Mouse (Mus musculus): Measurements from ENCODE around the gene Pdgfb.

Gene Pdgfb

GRCm38 (mm10) chr15:80014321-80015210 lies at the start of gene Pdgfb:
Pdgfb (minus strand) TSS chr15:80014977.
- no peak for DNase-seq (ENCODE audit: low read depth, low spot score)

- no peak for DNase-seq (ENCODE audit: low read depth, low spot score)
Measured at GRCm38 (mm10) chr15:80062821-80063220, 48.0 kb upstream of the Pdgfb start.

- no peak for DNase-seq (ENCODE audit: low read depth, low spot score)
Measured at GRCm38 (mm10) chr15:80062339-80062738, 47.6 kb upstream of the Pdgfb start.

GRCm38 (mm10) chr15:80061071-80061550 lies 46.3 kb upstream of the Pdgfb start:
- no peak for DNase-seq (ENCODE audit: low read depth, low spot score)

- DNase-seq (ENCODE audit: low read depth, low spot score): no peak
Measured at GRCm38 (mm10) chr15:80060356-80061070, 45.7 kb upstream of the Pdgfb start.

GRCm38 (mm10) chr15:80059606-80060005 lies 44.8 kb upstream of the Pdgfb start:
- DNase-seq (ENCODE audit: low read depth, low spot score): no peak

GRCm38 (mm10) chr15:80058151-80058550 lies 43.4 kb upstream of the Pdgfb start:
- no peak for DNase-seq (ENCODE audit: low read depth, low spot score)

GRCm38 (mm10) chr15:80054034-80054710 lies 39.4 kb upstream of the Pdgfb start:
- DNase-seq (ENCODE audit: low read depth, low spot score): no peak

- DNase-seq (ENCODE audit: low read depth, low spot score): no peak
Measured at GRCm38 (mm10) chr15:80053381-80054033, 38.7 kb upstream of the Pdgfb start.

- DNase-seq (ENCODE audit: low read depth, low spot score): no peak
Measured at GRCm38 (mm10) chr15:80051782-80052181, 37.0 kb upstream of the Pdgfb start.

GRCm38 (mm10) chr15:80051092-80051761 lies 36.5 kb upstream of the Pdgfb start:
- no peak for DNase-seq (ENCODE audit: low read depth, low spot score)

GRCm38 (mm10) chr15:80050093-80050492 lies 35.3 kb upstream of the Pdgfb start:
- no peak for DNase-seq (ENCODE audit: low read depth, low spot score)

GRCm38 (mm10) chr15:80047973-80048372 lies 33.2 kb upstream of the Pdgfb start:
- DNase-seq (ENCODE audit: low read depth, low spot score): no peak

- DNase-seq (ENCODE audit: low read depth, low spot score): no peak
Measured at GRCm38 (mm10) chr15:80047242-80047641, 32.5 kb upstream of the Pdgfb start.

- DNase-seq (ENCODE audit: low read depth, low spot score): no peak
Measured at GRCm38 (mm10) chr15:80045749-80046148, 31.0 kb upstream of the Pdgfb start.

- no peak for DNase-seq (ENCODE audit: low read depth, low spot score)
Measured at GRCm38 (mm10) chr15:80044249-80044648, 29.5 kb upstream of the Pdgfb start.

GRCm38 (mm10) chr15:80042152-80042551 lies 27.4 kb upstream of the Pdgfb start:
- DNase-seq (ENCODE audit: low read depth, low spot score): no peak

GRCm38 (mm10) chr15:80038110-80038391 lies 23.3 kb upstream of the Pdgfb start:
- DNase-seq (ENCODE audit: low read depth, low spot score): no peak

GRCm38 (mm10) chr15:80037255-80038109 lies 22.7 kb upstream of the Pdgfb start:
- no peak for DNase-seq (ENCODE audit: low read depth, low spot score)

GRCm38 (mm10) chr15:80035341-80035885 lies 20.6 kb upstream of the Pdgfb start:
- DNase-seq (ENCODE audit: low read depth, low spot score): no peak
